Mouse (Mus musculus) cerebellum, adult 2 months (tissue): ENCODE data around the gene Nbas.

Experiments
- CTCF ChIP-seq: fragments of 200-500 bp; IDR thresholded peaks from 2 replicates; pipeline ENCODE4 v1.5.1; 2011; ENCODE audit warnings: low read depth, mild to moderate bottlenecking, control low read depth, low read length, moderate library complexity, borderline replicate concordance; ENCODE audit not compliant: insufficient read depth
- POLR2A ChIP-seq: fragments of 200-500 bp; IDR thresholded peaks from 2 replicates; pipeline ENCODE4 v1.6.1; 2011; ENCODE audit warnings: low read length, control low read depth, borderline replicate concordance; ENCODE audit not compliant: insufficient read depth

GRCm38 (mm10) chr12:13360183-13360811 is 91.4 kb downstream of the Nbas start:
- TF ChIP-seq CTCF (no peak), POLR2A (no peak)
